ENCODE assay signal across 8 mouse cellular contexts in the genomic region with DNA sequence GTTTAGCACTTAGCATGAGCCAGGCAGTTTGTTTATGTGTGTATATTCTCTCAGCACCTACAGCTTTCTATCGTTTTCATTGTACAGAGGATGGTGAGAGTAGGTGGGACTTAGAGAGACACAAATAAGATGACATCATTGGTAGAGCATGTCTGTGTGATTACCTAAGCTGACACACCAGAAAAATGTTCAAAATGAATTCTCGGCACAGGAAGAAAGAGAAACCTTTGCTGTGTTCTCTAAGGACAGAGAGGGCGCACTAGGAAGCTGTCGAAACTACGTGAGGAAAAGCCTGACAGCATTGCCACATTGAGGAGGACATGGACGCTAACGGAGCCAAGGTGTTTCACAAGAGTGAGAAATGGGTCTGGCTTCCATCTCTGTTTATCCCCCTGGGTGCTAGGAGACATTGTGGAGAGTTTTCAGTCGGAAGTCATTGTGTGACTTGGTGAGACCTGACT. TPM values are rescaled to one million over a fixed set of nuclear protein-coding genes. Genes with fewer than 3 reads are reported as not detected.
A peak's percentile ranks its signal among the peaks of the same experiment; 100 is the strongest.
DNase-seq lines count a peak whose midpoint lies in the region; ATAC-seq lines count a peak whose summit lies in the region.

No protein-coding gene starts in this region.

- H3K4me3 ChIP-seq in lung, embryonic 16.5 days (ENCODE audit: low read length): peak overlapping the region; percentile 12; the same call in 1 of the 2 replicates

- H3K27me3 ChIP-seq in lung, embryonic 16.5 days (ENCODE audit: control insufficient read depth, insufficient read depth, low read depth, low read length): no peaks in the 10 kb centered on the region

- no peak overlapping the region for H3K27ac ChIP-seq in lung, embryonic 16.5 days (ENCODE audit: low read length)

- ATAC-seq in lung, embryonic 16.5 days (ENCODE audit: low read depth): peak; percentile 52

- H3K36me3 ChIP-seq in lung, embryonic 16.5 days (ENCODE audit: control insufficient read depth, insufficient read depth, low read length): no peaks in the 10 kb centered on the region

- peak; percentile 82 for DNase-seq in gastrocnemius, adult 18-20 months (ENCODE audit: low spot score)
- no peak for DNase-seq in gastrocnemius, postnatal 10 days
- peak; percentile 56 for DNase-seq in CD4-positive, CD25-positive, alpha-beta regulatory T cell, adult 2 months (ENCODE audit: low read depth, low spot score)
- DNase-seq in embryo, embryonic 11 days: peak; percentile 22
- peak; percentile 44 for DNase-seq in heart, postnatal 4 days
- DNase-seq in thymus, postnatal 25 days: peak; percentile 13
- DNase-seq in frontal cortex, postnatal 36 days (ENCODE audit: low spot score in 2 of 2): no peak

- 11% methylated on average over 8 of the region's 8 CpGs for WGBS in lung, embryonic 16.5 days

- no peaks in the 10 kb centered on the region for H3K9me3 ChIP-seq in lung, embryonic 16.5 days (ENCODE audit: control insufficient read depth, low read length)

- H3K9ac ChIP-seq in lung, embryonic 16.5 days (ENCODE audit: low read length): no peak overlapping the region

- H3K4me2 ChIP-seq in lung, embryonic 16.5 days (ENCODE audit: low read depth, low read length): peak overlapping the region; percentile 38

- peaks cover 13% of the 10 kb centered on the region for H3K4me1 ChIP-seq in lung, embryonic 16.5 days (replicated peaks; ENCODE audit: control insufficient read depth, insufficient read depth, low read length)

RNA-seq across cellular contexts. Expression of gene Dennd1b, which starts 51.0 kb away (rescaled TPM):
- total RNA-seq in gastrocnemius, adult 18-20 months (2021): 10 to 100 TPM; 18.7 to 21.5 TPM
- 10 to 100 TPM; 20.2 to 23.6 TPM for total RNA-seq in gastrocnemius, postnatal 10 days (2021)
- 10 to 100 TPM; 30.8 to 33.3 TPM for total RNA-seq in heart, postnatal 4 days (2021)
- 7.0 and 9.1 TPM in 2 replicates for polyA plus RNA-seq in lung, embryonic 16.5 days (2015; fragmentation: Nextera tagmentation; extraction: Ambion mirVana)

RNA-seq across cellular contexts. Expression of gene 2310009B15Rik, which starts 55.5 kb away (rescaled TPM):
- 10 to 100 TPM; 14.8 to 15.2 TPM for total RNA-seq in gastrocnemius, adult 18-20 months (2021)
- 10 to 100 TPM; 18.1 to 19.8 TPM for total RNA-seq in gastrocnemius, postnatal 10 days (2021)
- total RNA-seq in heart, postnatal 4 days (2021): 10 to 100 TPM; 15.8 to 20.3 TPM
- polyA plus RNA-seq in lung, embryonic 16.5 days (2015; fragmentation: Nextera tagmentation; extraction: Ambion mirVana): 48.1 and 53.7 TPM in 2 replicates

Comparison
In these comparisons a context has a peak if more than half of its experiments do, and no peak if none do; other contexts are left out.
1. DNase-seq: peak in gastrocnemius, adult 18-20 months (single experiment), CD4-positive, CD25-positive, alpha-beta regulatory T cell, adult 2 months (single experiment), embryo, embryonic 11 days (single experiment), heart, postnatal 4 days (single experiment) and thymus, postnatal 25 days (single experiment); none in gastrocnemius, postnatal 10 days (single experiment) and frontal cortex, postnatal 36 days (0 of 2).